Mouse (Mus musculus): ENCODE data around the gene Creb3l4. TPM values are rescaled to one million over a fixed set of nuclear protein-coding genes. Genes with fewer than 3 reads are reported as not detected.
A peak's percentile ranks its signal among the peaks of the same experiment; 100 is the strongest.

Creb3l4 gene
- total and polyA plus RNA-seq, 3 experiments = 0.07 to 0.08 TPM; not detected in 1

- TF ChIP-seq CTCF (IDR thresholded peaks at IDR 0.05 in 2 of 3, conservative IDR thresholded peaks at IDR 0.05 in 1 of 3; ENCODE audit: control insufficient read depth in 1 of 3, insufficient read depth in 1 of 3, low read depth in 2 of 3, low read length in 3 of 3, poor library complexity in 1 of 3, severe bottlenecking in 1 of 3) (no peak), EP300 (IDR thresholded peaks at IDR 0.05; ENCODE audit: low read depth in 1 of 2, low read length in 2 of 2) (no peak; a peak in 1 of 4 replicates), ZMIZ1 (IDR thresholded peaks at IDR 0.05; ENCODE audit: low read depth, low read length) (peak; percentile 95), SMC3 (IDR thresholded peaks at IDR 0.05; ENCODE audit: low read depth, low read length) (no peak; the same call in 1 of the 2 replicates), POLR2AphosphoS2 (IDR thresholded peaks at IDR 0.05; ENCODE audit: low read length) (peak; percentile 64)
Observed at GRCm38 (mm10) chr3:90265932-90266741, 22.8 kb upstream of the Creb3l4 start (continued).

GRCm38 (mm10) chr3:90265034-90265931, 22.0 kb upstream of the Creb3l4 start, which contains the start of gene Dennd4b:
Gene Dennd4b (plus strand): TSS chr3:90265185.
- DNase-seq (ENCODE audit: low read depth, low spot score) = peak; percentile 95
- no peaks in the 10 kb centered on the region for H3K27me3 ChIP-seq (ENCODE audit: control insufficient read depth in 1 of 2, insufficient read depth in 2 of 2, low read length in 2 of 2)
- H3K79me2 ChIP-seq (ENCODE audit: control insufficient read depth, insufficient read depth, low read length, poor library complexity) = peaks cover 22% of the 10 kb centered on the region
- peak within 1 kb of the TSS; percentile 88 for H3K9ac ChIP-seq (ENCODE audit: control insufficient read depth, low read depth, low read length, poor library complexity, severe bottlenecking)
- no peaks in the 10 kb centered on the region for H3K9me3 ChIP-seq (replicated peaks; ENCODE audit: insufficient read depth, low read length)
- peaks cover 4 to 29% of the 10 kb centered on the region in 2 experiments for H3K4me1 ChIP-seq (ENCODE audit: control insufficient read depth in 1 of 2, insufficient read depth in 2 of 2, low read length in 2 of 2)
- peaks cover 1 to 26% of the 10 kb centered on the region in 2 experiments; a peak in 3 of 4 replicates for H3K36me3 ChIP-seq (ENCODE audit: control insufficient read depth in 1 of 2, insufficient read depth in 2 of 2, low read length in 2 of 2)
- H3K27ac ChIP-seq (ENCODE audit: control insufficient read depth, low read depth, low read length) = peak within 1 kb of the TSS; percentile 91
- peak within 1 kb of the TSS; percentile 73 to 76 for H3K4me3 ChIP-seq (ENCODE audit: control insufficient read depth in 1 of 2, insufficient read depth in 1 of 2, low read depth in 2 of 2, low read length in 2 of 2)
- TF ChIP-seq CTCF (IDR thresholded peaks at IDR 0.05 in 2 of 3, conservative IDR thresholded peaks at IDR 0.05 in 1 of 3; ENCODE audit: control insufficient read depth in 1 of 3, insufficient read depth in 1 of 3, low read depth in 2 of 3, low read length in 3 of 3, poor library complexity in 1 of 3, severe bottlenecking in 1 of 3) = peak; percentile 86 to 99 (median 90); a peak in 5 of 6 replicates
- peak; percentile 61 for TF ChIP-seq SMC3 (IDR thresholded peaks at IDR 0.05; ENCODE audit: low read depth, low read length)
- TF ChIP-seq ZKSCAN1 (IDR thresholded peaks at IDR 0.05; ENCODE audit: low read depth, low read length) = no peak
- TF ChIP-seq POLR2AphosphoS5 (IDR thresholded peaks at IDR 0.05; ENCODE audit: borderline replicate concordance, low read depth, low read length) = no peak
- no peak for TF ChIP-seq JUND (IDR thresholded peaks at IDR 0.05; ENCODE audit: low read depth, low read length)
- peak; percentile 46; the same call in 1 of the 2 replicates for TF ChIP-seq KAT2A (conservative IDR thresholded peaks at IDR 0.05; ENCODE audit: low read depth, low read length)
- no peak for TF ChIP-seq MYB (IDR thresholded peaks at IDR 0.05; ENCODE audit: low read depth, low read length)
- TF ChIP-seq USF2 (IDR thresholded peaks at IDR 0.05; ENCODE audit: borderline replicate concordance in 1 of 2, insufficient read depth in 1 of 2, low read depth in 1 of 2, low read length in 2 of 2) = no peak
- TF ChIP-seq TAL1 (IDR thresholded peaks at IDR 0.05; ENCODE audit: low read length) = no peak
- TF ChIP-seq ETS1 (IDR thresholded peaks at IDR 0.05; ENCODE audit: low read depth, low read length) = peak; percentile 93
- peak; percentile 35; the same call in 1 of the 2 replicates for TF ChIP-seq BHLHE40 (IDR thresholded peaks at IDR 0.05; ENCODE audit: borderline replicate concordance, low read depth, low read length)
- peak; percentile 91 for TF ChIP-seq NELFE (IDR thresholded peaks at IDR 0.05; ENCODE audit: low read depth, low read length)
- TF ChIP-seq ZC3H11A (IDR thresholded peaks at IDR 0.05; ENCODE audit: low read depth, low read length) = 0 out of 2 replicates have a peak, but pooled peaks have one; percentile 7
- TF ChIP-seq ELF1 (IDR thresholded peaks at IDR 0.05; ENCODE audit: low read depth, low read length) = peak; percentile 59
- peak; percentile 74; the same call in 1 of the 2 replicates for TF ChIP-seq E2F4 (IDR thresholded peaks at IDR 0.05; ENCODE audit: borderline replicate concordance, low read depth, low read length)
- no peak for TF ChIP-seq CHD2 (IDR thresholded peaks at IDR 0.05; ENCODE audit: low read length)
- peak; percentile 78 for TF ChIP-seq MAX (IDR thresholded peaks at IDR 0.05; ENCODE audit: low read length)
- peak; percentile 80 for TF ChIP-seq SIN3A (IDR thresholded peaks at IDR 0.05; ENCODE audit: low read length)
- peak; percentile 48 for TF ChIP-seq TCF12 (IDR thresholded peaks at IDR 0.05; ENCODE audit: low read depth, low read length)
- TF ChIP-seq EP300 (IDR thresholded peaks at IDR 0.05; ENCODE audit: low read depth in 1 of 2, low read length in 2 of 2) = peak in 1 of 2 experiments; percentile 35; a peak in 1 of 4 replicates
- TF ChIP-seq NRF1 (IDR thresholded peaks at IDR 0.05; ENCODE audit: insufficient read depth, low read depth, low read length, poor library complexity, severe bottlenecking) = peak; percentile 59
- TF ChIP-seq RAD21 (IDR thresholded peaks at IDR 0.05; ENCODE audit: low read depth, low read length) = peak; percentile 10
- TF ChIP-seq ZMIZ1 (IDR thresholded peaks at IDR 0.05; ENCODE audit: low read depth, low read length) = peak; percentile 97
- TF ChIP-seq GATA1 (IDR thresholded peaks at IDR 0.05; ENCODE audit: low read depth, low read length) = no peak
- peak; percentile 73; the same call in 1 of the 2 replicates for TF ChIP-seq MYC (IDR thresholded peaks at IDR 0.05; ENCODE audit: low read depth, low read length)
- TF ChIP-seq POLR2AphosphoS2 (IDR thresholded peaks at IDR 0.05; ENCODE audit: low read length) = peak; percentile 24; the same call in 1 of the 2 replicates
- TF ChIP-seq MXI1 (IDR thresholded peaks at IDR 0.05; ENCODE audit: low read depth, low read length) = peak; percentile 71
- TF ChIP-seq MEF2A (IDR thresholded peaks at IDR 0.05; ENCODE audit: extremely low read depth, insufficient replicate concordance, low read depth, low read length, poor library complexity, severe bottlenecking) = no peak
